Mouse (Mus musculus): ENCODE measurements around the gene Dhdds. TPM values are rescaled to one million over a fixed set of nuclear protein-coding genes. Genes with fewer than 3 reads are reported as not detected.
"Not testable (repeated sequence)": the region's sequence is repeated elsewhere in the genome, so short reads cannot be mapped to it uniquely, and the experiment has no call there.

The Dhdds gene
- polyA plus RNA-seq, 2 experiments, result 13.3 to 16.8 TPM

GRCm38 (mm10) chr4:133991087-133991660, 9.5 kb downstream of the Dhdds start:
- no peak for ATAC-seq (ENCODE audit: insufficient read depth)
- Histone ChIP-seq H3K4me2 (ENCODE audit: low read depth) (no peak overlapping the region), H3K9me3 (ENCODE audit: control insufficient read depth, low read length) (no peaks in the 10 kb centered on the region), H3K9ac (replicated peaks) (no peak overlapping the region), H3K36me3 (replicated peaks; ENCODE audit: control insufficient read depth, insufficient read depth, low read depth) (peaks cover 16% of the 10 kb centered on the region), H3K27me3 (ENCODE audit: control insufficient read depth, insufficient read depth, low read length) (no peaks in the 10 kb centered on the region), H3K4me1 (replicated peaks; ENCODE audit: control insufficient read depth in 2 of 2, insufficient read depth in 2 of 2, low read length in 1 of 2) (no peaks in the 10 kb centered on the region), H3K27ac (no peak overlapping the region), H3K4me3 (ENCODE audit: insufficient read depth in 1 of 2, low read depth in 2 of 2, low read length in 2 of 2) (no peak overlapping the region)
- DNase-seq (ENCODE audit: low read depth in 3 of 3, low spot score in 3 of 3), result no peak
- WGBS (ENCODE audit: insufficient replicate concordance), result 78% methylated on average over 13 of the region's 13 CpGs
- TF ChIP-seq CTCF (IDR thresholded peaks at IDR 0.05; ENCODE audit: low read depth) (no peak), EP300 (IDR thresholded peaks at IDR 0.05; ENCODE audit: low read depth) (no peak)

- no peak for TF ChIP-seq EP300 (IDR thresholded peaks at IDR 0.05; ENCODE audit: low read depth)
- TF ChIP-seq CTCF (IDR thresholded peaks at IDR 0.05; ENCODE audit: low read depth), result peak; percentile 5; the same call in 1 of the 2 replicates
- WGBS (ENCODE audit: insufficient replicate concordance), result 63% methylated on average over 4 of the region's 4 CpGs
- H3K4me3 ChIP-seq (ENCODE audit: insufficient read depth in 1 of 2, low read depth in 2 of 2, low read length in 2 of 2), result no peak overlapping the region
Observed at GRCm38 (mm10) chr4:133990035-133990434, 10.7 kb downstream of the Dhdds start.

GRCm38 (mm10) chr4:133988289-133988688, 12.4 kb downstream of the Dhdds start:
- ATAC-seq (ENCODE audit: insufficient read depth); DNase-seq (ENCODE audit: low read depth in 3 of 3, low spot score in 3 of 3); H3K9me3 ChIP-seq (ENCODE audit: control insufficient read depth, low read length); H3K27ac ChIP-seq; H3K4me1 ChIP-seq (replicated peaks; ENCODE audit: control insufficient read depth in 2 of 2, insufficient read depth in 2 of 2, low read length in 1 of 2); H3K27me3 ChIP-seq (ENCODE audit: control insufficient read depth, insufficient read depth, low read length); H3K4me2 ChIP-seq (ENCODE audit: low read depth); H3K9ac ChIP-seq (replicated peaks); H3K4me3 ChIP-seq (ENCODE audit: insufficient read depth in 1 of 2, low read depth in 2 of 2, low read length in 2 of 2): not testable (repeated sequence)
- WGBS (ENCODE audit: insufficient replicate concordance), result 77% methylated on average over 7 of the region's 8 CpGs
- peaks cover 15% of the 10 kb centered on the region for H3K36me3 ChIP-seq (replicated peaks; ENCODE audit: control insufficient read depth, insufficient read depth, low read depth)

More at GRCm38 (mm10) chr4:133990035-133990434, 10.7 kb downstream of the Dhdds start:
- no peak for DNase-seq (ENCODE audit: low read depth in 3 of 3, low spot score in 3 of 3)
- no peaks in the 10 kb centered on the region for H3K9me3 ChIP-seq (ENCODE audit: control insufficient read depth, low read length)
- ATAC-seq (ENCODE audit: insufficient read depth), result no peak
- H3K4me2 ChIP-seq (ENCODE audit: low read depth), result no peak overlapping the region
- H3K27ac ChIP-seq, result no peak overlapping the region
- H3K36me3 ChIP-seq (replicated peaks; ENCODE audit: control insufficient read depth, insufficient read depth, low read depth), result peaks cover 15% of the 10 kb centered on the region
- H3K4me1 ChIP-seq (replicated peaks; ENCODE audit: control insufficient read depth in 2 of 2, insufficient read depth in 2 of 2, low read length in 1 of 2), result no peaks in the 10 kb centered on the region
- no peak overlapping the region for H3K9ac ChIP-seq (replicated peaks)
- H3K27me3 ChIP-seq (ENCODE audit: control insufficient read depth, insufficient read depth, low read length), result no peaks in the 10 kb centered on the region

- Histone ChIP-seq H3K4me2 (ENCODE audit: low read depth) (no peak overlapping the region), H3K4me3 (ENCODE audit: insufficient read depth in 1 of 2, low read depth in 2 of 2, low read length in 2 of 2) (no peak overlapping the region), H3K27me3 (ENCODE audit: control insufficient read depth, insufficient read depth, low read length) (no peaks in the 10 kb centered on the region), H3K36me3 (replicated peaks; ENCODE audit: control insufficient read depth, insufficient read depth, low read depth) (peaks cover 6% of the 10 kb centered on the region), H3K27ac (no peak overlapping the region), H3K4me1 (replicated peaks; ENCODE audit: control insufficient read depth in 2 of 2, insufficient read depth in 2 of 2, low read length in 1 of 2) (no peaks in the 10 kb centered on the region), H3K9me3 (ENCODE audit: control insufficient read depth, low read length) (no peaks in the 10 kb centered on the region), H3K9ac (replicated peaks) (no peak overlapping the region)
- no peak for TF ChIP-seq CTCF (IDR thresholded peaks at IDR 0.05; ENCODE audit: low read depth)
- no peak for TF ChIP-seq EP300 (IDR thresholded peaks at IDR 0.05; ENCODE audit: low read depth)
- ATAC-seq (ENCODE audit: insufficient read depth) (no peak), DNase-seq (ENCODE audit: low read depth in 3 of 3, low spot score in 3 of 3) (no peak)
- 89% methylated on average over 13 of the region's 13 CpGs for WGBS (ENCODE audit: insufficient replicate concordance)
Observed at GRCm38 (mm10) chr4:133982936-133983335, 17.8 kb downstream of the Dhdds start.

GRCm38 (mm10) chr4:133980496-133980895, 20.2 kb downstream of the Dhdds start:
- H3K4me1 ChIP-seq (replicated peaks; ENCODE audit: control insufficient read depth in 2 of 2, insufficient read depth in 2 of 2, low read length in 1 of 2), result no peaks in the 10 kb centered on the region
- peaks cover 2% of the 10 kb centered on the region for H3K36me3 ChIP-seq (replicated peaks; ENCODE audit: control insufficient read depth, insufficient read depth, low read depth)
- H3K4me3 ChIP-seq (ENCODE audit: insufficient read depth in 1 of 2, low read depth in 2 of 2, low read length in 2 of 2), result no peak overlapping the region
- TF ChIP-seq EP300 (IDR thresholded peaks at IDR 0.05; ENCODE audit: low read depth), result no peak
- TF ChIP-seq CTCF (IDR thresholded peaks at IDR 0.05; ENCODE audit: low read depth), result no peak
- H3K27ac ChIP-seq, result no peak overlapping the region
- no peak for DNase-seq (ENCODE audit: low read depth in 3 of 3, low spot score in 3 of 3)
- H3K4me2 ChIP-seq (ENCODE audit: low read depth), result no peak overlapping the region
- no peaks in the 10 kb centered on the region for H3K27me3 ChIP-seq (ENCODE audit: control insufficient read depth, insufficient read depth, low read length)
- WGBS (ENCODE audit: insufficient replicate concordance), result 78% methylated on average over 5 of the region's 5 CpGs
- no peaks in the 10 kb centered on the region for H3K9me3 ChIP-seq (ENCODE audit: control insufficient read depth, low read length)
- H3K9ac ChIP-seq (replicated peaks), result no peak overlapping the region
- ATAC-seq (ENCODE audit: insufficient read depth), result no peak
